Mouse (Mus musculus) activated CD4-positive, CD25-positive, alpha-beta regulatory T cell (primary cell): ENCODE data around the gene Gm13539. TPM values are rescaled to one million over a fixed set of nuclear protein-coding genes. Genes with fewer than 3 reads are reported as not detected.

ENCODE experiments used
- polyA plus RNA-seq, 2 experiments: library from polyadenylated mRNA; unstranded; fragments of 100-300 nt; shearing (Covaris generic); gene quantifications; one replicate each; pipeline ENCODE4 v1.2.1; 2017

The Gm13539 gene
- polyA plus RNA-seq, result not detected

GRCm38 (mm10) chr2:25781957-25782356, at the start of gene Gm13539:
Gene Gm13539 (plus strand): TSS chr2:25782257.

GRCm38 (mm10) chr2:25736709-25737108, 45.3 kb upstream of the Gm13539 start, which contains the start of gene Obp2b:
Gene Obp2b (plus strand): TSS chr2:25737009.

GRCm38 (mm10) chr2:25765269-25765668, 16.8 kb upstream of the Gm13539 start, which contains the start of gene Lcn3:
Gene Lcn3 (plus strand): TSS chr2:25765569.

GRCm38 (mm10) chr2:25776717-25777116, 5.3 kb upstream of the Gm13539 start, which contains the start of gene Lcn11:
Gene Lcn11 (plus strand): TSS chr2:25777017.

GRCm38 (mm10) chr2:25815748-25816147, 33.7 kb downstream of the Gm13539 start, which contains the start of gene Glt6d1:
Gene Glt6d1 (minus strand): TSS chr2:25815848.

GRCm38 (mm10) chr2:25822806-25823205, 40.7 kb downstream of the Gm13539 start, which contains the start of gene Lcn9:
Gene Lcn9 (plus strand): TSS chr2:25823153.

Other genes starting within 250 kb of the Gm13539 start
- 10 to 100 TPM; 52.5 to 80.6 TPM for gene Traf2, start 235.3 kb upstream of the Gm13539 start, polyA plus RNA-seq
- 100 to 1,000 TPM; 327 to 440 TPM for gene Edf1, start 224.4 kb upstream of the Gm13539 start, polyA plus RNA-seq
- 1 to 10 TPM; 1.2 to 1.8 TPM for gene Mamdc4, start 207.4 kb upstream of the Gm13539 start, polyA plus RNA-seq
- 10 to 100 TPM; 51.3 to 89.9 TPM for gene Phpt1, start 207.0 kb upstream of the Gm13539 start, polyA plus RNA-seq
- gene Ajm1, start 200.5 kb upstream of the Gm13539 start, polyA plus RNA-seq, result under 1 TPM; 0.58 to 0.69 TPM
- 10 to 100 TPM; 30.8 to 31.8 TPM for gene Rabl6, start 173.7 kb upstream of the Gm13539 start, polyA plus RNA-seq
- gene Ccdc183, start 164.6 kb upstream of the Gm13539 start, polyA plus RNA-seq, result not detected
- 1 to 10 TPM; 1.2 to 4.9 TPM for gene Tmem141, start 160.3 kb upstream of the Gm13539 start, polyA plus RNA-seq
- 1 to 10 TPM; 4.7 to 8.3 TPM for gene Fcna, start 154.2 kb upstream of the Gm13539 start, polyA plus RNA-seq
- not detected for gene Lcn8, start 129.1 kb upstream of the Gm13539 start, polyA plus RNA-seq
- gene Lcn5, start 124.3 kb upstream of the Gm13539 start, polyA plus RNA-seq, result not detected
- under 1 TPM in 1 of 2 experiments, not detected in 1; 0.60 TPM for gene Lcn6, start 105.5 kb upstream of the Gm13539 start, polyA plus RNA-seq
- under 1 TPM; 0.14 to 0.21 TPM for gene Lcn10, start 99.5 kb upstream of the Gm13539 start, polyA plus RNA-seq
- gene Obp2a, start 82.2 kb upstream of the Gm13539 start, polyA plus RNA-seq, result not detected
- 10 to 100 TPM; 57.5 to 58.4 TPM for gene Bmyc, start 75.5 kb upstream of the Gm13539 start, polyA plus RNA-seq
- gene Obp2b, start 45.2 kb upstream of the Gm13539 start, polyA plus RNA-seq, result not detected
- under 1 TPM in 1 of 2 experiments, not detected in 1; 0.34 TPM for gene Lcn3, start 16.7 kb upstream of the Gm13539 start, polyA plus RNA-seq
- not detected for gene Lcn11, start 5.2 kb upstream of the Gm13539 start, polyA plus RNA-seq
- under 1 TPM in 1 of 2 experiments, not detected in 1; 0.42 TPM for gene Glt6d1, start 33.6 kb downstream of the Gm13539 start, polyA plus RNA-seq
- not detected for gene Lcn9, start 40.9 kb downstream of the Gm13539 start, polyA plus RNA-seq
- gene Sohlh1, start 65.0 kb downstream of the Gm13539 start, polyA plus RNA-seq, result not detected
- under 1 TPM in 1 of 2 experiments, not detected in 1; 0.20 TPM for gene Kcnt1, start 81.5 kb downstream of the Gm13539 start, polyA plus RNA-seq
- gene Camsap1, start 201.0 kb downstream of the Gm13539 start, polyA plus RNA-seq, result 10 to 100 TPM; 11.3 to 26.3 TPM
- 10 to 100 TPM; 70.9 to 86.1 TPM for gene Ubac1, start 239.5 kb downstream of the Gm13539 start, polyA plus RNA-seq